Mouse (Mus musculus): ENCODE measurements at regions not wholly inside any gene's neighbourhood (a gene's known extent, or its start where the extent isn't known, plus 50 kb on each side); places are given as distances from the start of the nearest gene placed in this dataset.
A peak's percentile ranks its signal among the peaks of the same experiment; 100 is the strongest.

- TF ChIP-seq CTCF (IDR thresholded peaks at IDR 0.05): no peak
- ChIA-PET CTCF (no interaction called here), POLR2A (no interaction called here)
- ATAC-seq (no peak), DNase-seq (ENCODE audit: low read depth, low spot score) (no peak)
- H3K27me3 ChIP-seq: peaks cover 3% of the 10 kb centered on the region
- in situ Hi-C loops (cut with MboI; ENCODE audit: low pct_unique_long_range_greater_than_20kb): no loop called here
Measured at GRCm38 (mm10) chr17:65113121-65113520, 277.2 kb upstream of the 4930583I09Rik start.

GRCm38 (mm10) chr17:65105622-65106021, 269.8 kb upstream of the 4930583I09Rik start:
- ChIA-PET CTCF (no interaction called here), POLR2A (no interaction called here)
- ATAC-seq (no peak), DNase-seq (ENCODE audit: low read depth, low spot score) (no peak)
- TF ChIP-seq CTCF (IDR thresholded peaks at IDR 0.05): no peak
- in situ Hi-C loops (cut with MboI; ENCODE audit: low pct_unique_long_range_greater_than_20kb): no loop called here
- peaks cover 5% of the 10 kb centered on the region for H3K27me3 ChIP-seq

- ChIA-PET CTCF (no interaction called here), POLR2A (no interaction called here)
- peaks cover 9% of the 10 kb centered on the region for H3K27me3 ChIP-seq
- in situ Hi-C loops (cut with MboI; ENCODE audit: low pct_unique_long_range_greater_than_20kb): no loop called here
- no peak for TF ChIP-seq CTCF (IDR thresholded peaks at IDR 0.05)
- no peak for ATAC-seq
- no peak for DNase-seq (ENCODE audit: low read depth, low spot score)
Measured at GRCm38 (mm10) chr17:65101157-65101556, 265.3 kb upstream of the 4930583I09Rik start.

- in situ Hi-C loops (cut with MboI; ENCODE audit: low pct_unique_long_range_greater_than_20kb): no loop called here
- ChIA-PET CTCF (no interaction called here), POLR2A (no interaction called here)
- no peak for ATAC-seq
- no peak for DNase-seq (ENCODE audit: low read depth, low spot score)
- H3K27me3 ChIP-seq: peaks cover 8% of the 10 kb centered on the region
- TF ChIP-seq CTCF (IDR thresholded peaks at IDR 0.05): no peak
Measured at GRCm38 (mm10) chr17:65082249-65082648, 246.4 kb upstream of the 4930583I09Rik start.

- DNase-seq (ENCODE audit: low read depth, low spot score) (no peak), ATAC-seq (no peak)
- TF ChIP-seq CTCF (IDR thresholded peaks at IDR 0.05): no peak
- peaks cover 8% of the 10 kb centered on the region for H3K27me3 ChIP-seq
- ChIA-PET CTCF (no interaction called here), POLR2A (no interaction called here)
- in situ Hi-C loops (cut with MboI; ENCODE audit: low pct_unique_long_range_greater_than_20kb): no loop called here
Measured at GRCm38 (mm10) chr17:65081779-65082086, 245.9 kb upstream of the 4930583I09Rik start.

- DNase-seq (ENCODE audit: low read depth, low spot score) (no peak), ATAC-seq (no peak)
- CTCF ChIA-PET: no interaction called here
- POLR2A ChIA-PET: no interaction called here
- in situ Hi-C loops (cut with MboI; ENCODE audit: low pct_unique_long_range_greater_than_20kb): no loop called here
- no peak for TF ChIP-seq CTCF (IDR thresholded peaks at IDR 0.05)
- peaks cover 8% of the 10 kb centered on the region for H3K27me3 ChIP-seq
Measured at GRCm38 (mm10) chr17:65081072-65081778, 245.4 kb upstream of the 4930583I09Rik start.

- CTCF ChIA-PET: no interaction called here
- in situ Hi-C loops (cut with MboI; ENCODE audit: low pct_unique_long_range_greater_than_20kb): no loop called here
Measured at GRCm38 (mm10) chr17:65074878-65075277, 239.0 kb upstream of the 4930583I09Rik start.

GRCm38 (mm10) chr17:65071114-65071513, 235.2 kb upstream of the 4930583I09Rik start:
- in situ Hi-C loops (cut with MboI; ENCODE audit: low pct_unique_long_range_greater_than_20kb): no loop called here
- no peaks in the 10 kb centered on the region for H3K27me3 ChIP-seq
- CTCF ChIA-PET: no interaction called here

More at GRCm38 (mm10) chr17:65074878-65075277, 239.0 kb upstream of the 4930583I09Rik start:
- no peak for DNase-seq (ENCODE audit: low read depth, low spot score)
- peaks cover 2% of the 10 kb centered on the region for H3K27me3 ChIP-seq
- no peak for TF ChIP-seq CTCF (IDR thresholded peaks at IDR 0.05)
- POLR2A ChIA-PET: no interaction called here
- no peak for ATAC-seq

GRCm38 (mm10) chr17:65066135-65066534, 230.3 kb upstream of the 4930583I09Rik start:
- in situ Hi-C loops (cut with MboI; ENCODE audit: low pct_unique_long_range_greater_than_20kb): no loop called here
- H3K27me3 ChIP-seq: peaks cover 3% of the 10 kb centered on the region
- POLR2A ChIA-PET: no interaction called here
- DNase-seq (ENCODE audit: low read depth, low spot score) (no peak), ATAC-seq (no peak)
- CTCF ChIA-PET: no interaction called here
- no peak for TF ChIP-seq CTCF (IDR thresholded peaks at IDR 0.05)

More at GRCm38 (mm10) chr17:65071114-65071513, 235.2 kb upstream of the 4930583I09Rik start:
- POLR2A ChIA-PET: no interaction called here
- DNase-seq (ENCODE audit: low read depth, low spot score) (no peak), ATAC-seq (no peak)
- peak; percentile 38 for TF ChIP-seq CTCF (IDR thresholded peaks at IDR 0.05)

GRCm38 (mm10) chr17:65056059-65056458, 220.2 kb upstream of the 4930583I09Rik start:
- in situ Hi-C loops (cut with MboI; ENCODE audit: low pct_unique_long_range_greater_than_20kb): no loop called here
- DNase-seq (ENCODE audit: low read depth, low spot score) (no peak), ATAC-seq (no peak)
- POLR2A ChIA-PET: no interaction called here
- CTCF ChIA-PET: no interaction called here
- peaks cover 7% of the 10 kb centered on the region for H3K27me3 ChIP-seq
- TF ChIP-seq CTCF (IDR thresholded peaks at IDR 0.05): no peak

- peaks cover 13% of the 10 kb centered on the region for H3K27me3 ChIP-seq
- DNase-seq (ENCODE audit: low read depth, low spot score) (no peak), ATAC-seq (no peak)
- POLR2A ChIA-PET: no interaction called here
- in situ Hi-C loops (cut with MboI; ENCODE audit: low pct_unique_long_range_greater_than_20kb): no loop called here
- TF ChIP-seq CTCF (IDR thresholded peaks at IDR 0.05): no peak
- CTCF ChIA-PET: interaction anchor here (1.2 kb wide), 1 partner anchor 191 kb away, joined by 3 read pairs; no protein-coding TSS in a partner anchor
Measured at GRCm38 (mm10) chr17:65049860-65050482, 214.1 kb upstream of the 4930583I09Rik start.

- ChIA-PET POLR2A (interaction anchor here (0.5 kb wide), 1 partner anchor 406 kb away, joined by 3 read pairs; no protein-coding TSS in a partner anchor), CTCF (no interaction called here)
- ATAC-seq (no peak), DNase-seq (ENCODE audit: low read depth, low spot score) (no peak)
- in situ Hi-C loops (cut with MboI; ENCODE audit: low pct_unique_long_range_greater_than_20kb): no loop called here
- peaks cover 8% of the 10 kb centered on the region for H3K27me3 ChIP-seq
- no peak for TF ChIP-seq CTCF (IDR thresholded peaks at IDR 0.05)
Measured at GRCm38 (mm10) chr17:65015731-65016130, 179.9 kb upstream of the 4930583I09Rik start.

Data from Patski (cell line).